Mouse (Mus musculus) ES-Bruce4 (cell line): ENCODE results near the gene Hoxc10. TPM values are rescaled to one million over a fixed set of nuclear protein-coding genes. Genes with fewer than 3 reads are reported as not detected.

ENCODE experiments used
- H3K27ac ChIP-seq: 2 replicates; pipeline ENCODE4 v1.5.1; 2012; ENCODE audit warnings: low read length, inconsistent platforms; ENCODE audit not compliant: insufficient read depth
- H3K27me3 ChIP-seq: 2 replicates; pipeline ENCODE4 v1.6.1; 2012; ENCODE audit warnings: mild to moderate bottlenecking, low read length, inconsistent platforms; ENCODE audit not compliant: control insufficient read depth, poor library complexity, insufficient read depth, severe bottlenecking
- H3K36me3 ChIP-seq: 2 replicates; pipeline ENCODE4 v1.6.1; 2012; ENCODE audit warnings: inconsistent platforms, mild to moderate bottlenecking, low read length, moderate library complexity; ENCODE audit not compliant: control insufficient read depth, poor library complexity, insufficient read depth, severe bottlenecking
- H3K4me1 ChIP-seq: one replicate; pipeline ENCODE4 v1.8.1; 2011; ENCODE audit warnings: low read length; ENCODE audit not compliant: control insufficient read depth, insufficient read depth
- H3K4me3 ChIP-seq: 2 replicates; pipeline ENCODE4 v1.5.1; 2011; ENCODE audit warnings: low read depth, mild to moderate bottlenecking, low read length
- H3K9ac ChIP-seq: 2 replicates; pipeline ENCODE4 v1.6.1; 2012; ENCODE audit warnings: low read depth, mild to moderate bottlenecking, inconsistent platforms; ENCODE audit not compliant: poor library complexity, severe bottlenecking
- H3K9me3 ChIP-seq: replicated peaks from 2 replicates; pipeline ENCODE4 v1.6.1; 2012; ENCODE audit warnings: mild to moderate bottlenecking, low read length, inconsistent platforms; ENCODE audit not compliant: control insufficient read depth, poor library complexity, insufficient read depth, severe bottlenecking
- CTCF ChIP-seq: IDR thresholded peaks from one replicate; pipeline ENCODE4 v1.8.1; 2011; ENCODE audit warnings: low read depth, low read length
- EP300 ChIP-seq: IDR thresholded peaks from 2 replicates; pipeline ENCODE4 v1.6.1; 2011; ENCODE audit warnings: low read depth, low read length; ENCODE audit not compliant: insufficient read depth
- POLR2A ChIP-seq: IDR thresholded peaks from one replicate; pipeline ENCODE4 v1.8.1; 2011; ENCODE audit warnings: low read length; ENCODE audit not compliant: insufficient read depth
- polyA plus RNA-seq: library from polyadenylated mRNA; stranded (reverse); fragments of >200 nt; gene quantifications from 2 replicates; pipeline ENCODE4 v1.2.4, GENCODE M21; 2011; ENCODE audit warnings: low read depth; ENCODE audit not compliant: missing spikeins, insufficient read depth, insufficient read length

Hoxc10 gene
- polyA plus RNA-seq, 1 experiment = not detected

GRCm38 (mm10) chr15:102970740-102971139 is 4.1 kb downstream of the Hoxc10 start:
- TF ChIP-seq EP300 = no peak
- TF ChIP-seq CTCF = no peak
- TF ChIP-seq POLR2A = no peak
- Histone ChIP-seq H3K4me1 (no peaks in the 10 kb centered on the region), H3K36me3 (no peaks in the 10 kb centered on the region), H3K27ac (no peak overlapping the region), H3K27me3 (peaks cover 43% of the 10 kb centered on the region), H3K9ac (no peak overlapping the region), H3K4me3 (no peak overlapping the region), H3K9me3 (no peaks in the 10 kb centered on the region)

GRCm38 (mm10) chr15:102972254-102972653 is 5.7 kb downstream of the Hoxc10 start:
- Histone ChIP-seq H3K9me3 (no peaks in the 10 kb centered on the region), H3K9ac (no peak overlapping the region), H3K36me3 (no peaks in the 10 kb centered on the region), H3K4me1 (no peaks in the 10 kb centered on the region), H3K27ac (no peak overlapping the region), H3K4me3 (no peak overlapping the region), H3K27me3 (peaks cover 48% of the 10 kb centered on the region)
- no peak for TF ChIP-seq POLR2A
- no peak for TF ChIP-seq EP300
- TF ChIP-seq CTCF = no peak

GRCm38 (mm10) chr15:102972753-102973152 is 6.2 kb downstream of the Hoxc10 start:
- no peaks in the 10 kb centered on the region for H3K4me1 ChIP-seq
- H3K27ac ChIP-seq = no peak overlapping the region
- H3K9me3 ChIP-seq = no peaks in the 10 kb centered on the region
- no peak overlapping the region for H3K9ac ChIP-seq
- H3K4me3 ChIP-seq = no peak overlapping the region
- no peak for TF ChIP-seq EP300
- TF ChIP-seq CTCF = no peak
- no peak for TF ChIP-seq POLR2A
- peaks cover 48% of the 10 kb centered on the region for H3K27me3 ChIP-seq
- H3K36me3 ChIP-seq = no peaks in the 10 kb centered on the region

GRCm38 (mm10) chr15:102975034-102975433 is 8.4 kb downstream of the Hoxc10 start:
- no peaks in the 10 kb centered on the region for H3K36me3 ChIP-seq
- no peak for TF ChIP-seq POLR2A
- no peaks in the 10 kb centered on the region for H3K9me3 ChIP-seq
- H3K4me3 ChIP-seq = no peak overlapping the region
- H3K27me3 ChIP-seq = peaks cover 54% of the 10 kb centered on the region
- no peak overlapping the region for H3K9ac ChIP-seq
- no peaks in the 10 kb centered on the region for H3K4me1 ChIP-seq
- H3K27ac ChIP-seq = no peak overlapping the region

GRCm38 (mm10) chr15:102975688-102976111 is 9.1 kb downstream of the Hoxc10 start:
- no peaks in the 10 kb centered on the region for H3K9me3 ChIP-seq
- TF ChIP-seq EP300 (no peak), CTCF (no peak), POLR2A (no peak)

GRCm38 (mm10) chr15:102976171-102976570 is 9.6 kb downstream of the Hoxc10 start, which contains the start of gene Hoxc9:
Hoxc9 (plus strand) TSS chr15:102976439.
- TF ChIP-seq CTCF = no peak
- TF ChIP-seq EP300 = no peak
- TF ChIP-seq POLR2A = no peak
- H3K4me1 ChIP-seq = no peaks in the 10 kb centered on the region
- no peaks in the 10 kb centered on the region for H3K36me3 ChIP-seq
- H3K4me3 ChIP-seq = peak within 1 kb of the TSS; percentile 17
- no peak within 1 kb of the TSS for H3K9ac ChIP-seq
- peaks cover 54% of the 10 kb centered on the region for H3K27me3 ChIP-seq
- no peaks in the 10 kb centered on the region for H3K9me3 ChIP-seq
- H3K27ac ChIP-seq = no peak within 1 kb of the TSS

More at GRCm38 (mm10) chr15:102975688-102976111, 9.1 kb downstream of the Hoxc10 start:
- Histone ChIP-seq H3K4me1 (no peaks in the 10 kb centered on the region), H3K36me3 (no peaks in the 10 kb centered on the region), H3K27me3 (peaks cover 53% of the 10 kb centered on the region), H3K9ac (no peak overlapping the region), H3K27ac (no peak overlapping the region), H3K4me3 (peak overlapping the region; percentile 8)
